Mouse (Mus musculus): Measurements from ENCODE around the gene Htra2.

The Htra2 gene

GRCm38 (mm10) chr6:83069488-83070246 lies 14.6 kb upstream of the Htra2 start:
- no peak for DNase-seq (ENCODE audit: low spot score)

DNA sequence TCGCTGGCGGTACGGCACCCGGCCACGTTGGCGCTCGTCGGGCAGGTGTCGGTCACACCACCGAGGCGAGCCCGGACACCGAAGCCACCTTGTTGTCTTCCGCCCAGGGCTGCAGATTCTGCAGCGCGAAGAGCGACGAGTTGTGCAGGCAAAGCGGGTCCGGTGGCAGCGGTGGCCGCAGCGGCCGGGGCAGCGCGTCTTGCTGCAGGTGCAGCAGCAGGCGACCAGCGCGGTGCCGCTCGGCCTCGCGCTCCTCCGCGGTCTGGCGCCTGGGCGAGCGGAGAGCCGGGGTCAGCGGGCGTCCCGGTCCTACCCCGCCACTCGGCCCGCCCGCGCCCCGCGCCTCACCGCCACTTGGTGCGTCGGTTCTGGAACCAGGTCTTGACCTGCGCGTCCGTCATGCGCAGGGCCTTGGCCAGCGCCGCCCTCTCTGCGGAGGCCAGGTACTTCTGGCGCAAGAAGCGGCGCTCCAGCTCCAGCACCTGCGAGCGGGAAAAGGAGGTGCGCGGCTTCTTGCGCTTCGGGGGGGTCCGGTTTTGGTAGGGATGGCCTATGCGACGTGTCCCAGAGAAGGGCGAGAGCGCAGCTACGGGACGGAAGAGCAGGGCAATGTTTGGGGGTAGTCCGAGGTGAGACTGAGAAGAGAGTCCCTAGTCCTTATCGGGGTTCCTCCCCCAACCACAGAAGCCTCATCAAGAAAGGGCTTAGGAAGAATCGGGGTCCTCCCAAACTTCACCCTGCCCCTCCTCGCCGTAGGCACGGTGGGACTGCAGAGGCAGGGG lies 13.8 kb upstream of the Htra2 start:
- no peak for DNase-seq (ENCODE audit: low spot score)

DNA sequence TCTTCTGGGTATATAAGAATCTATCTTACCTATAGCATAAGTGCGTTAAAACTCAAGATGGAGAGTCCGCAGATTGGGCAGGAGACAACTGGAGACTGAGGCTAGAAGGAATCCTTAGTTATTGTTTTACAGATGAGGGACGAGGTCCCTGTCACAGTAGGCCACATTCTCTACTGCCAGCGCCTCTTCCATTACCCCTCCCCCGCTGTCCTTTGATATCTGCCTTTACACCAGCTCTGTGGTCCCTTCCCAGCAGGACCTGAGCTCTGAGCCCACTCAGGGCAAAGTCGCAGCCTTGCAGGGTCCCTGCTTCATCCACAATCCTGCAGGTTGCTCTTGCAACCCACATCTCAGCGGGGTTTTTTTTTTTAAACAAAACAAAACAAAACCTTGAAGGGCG lies 13.1 kb upstream of the Htra2 start:
- DNase-seq (ENCODE audit: low spot score), result no peak

DNA sequence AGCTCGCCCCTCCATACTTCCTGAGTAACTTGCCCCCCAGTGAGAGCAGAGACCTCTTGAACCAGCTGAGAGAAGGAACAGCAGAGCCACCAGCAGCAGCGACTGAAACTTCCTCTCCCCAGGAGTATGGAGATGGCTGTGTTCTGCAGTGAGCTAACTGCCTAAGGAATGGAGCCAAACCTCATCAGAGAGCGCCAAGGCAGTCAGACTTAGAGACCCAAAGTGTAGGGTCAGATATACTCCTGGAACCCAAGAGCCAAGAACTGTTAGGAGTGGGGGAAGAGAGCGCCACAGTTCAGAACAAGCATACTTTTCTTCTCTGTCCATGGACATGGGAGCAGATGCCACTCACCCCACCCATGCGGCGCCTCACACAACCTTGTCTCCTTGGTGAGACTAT lies 11.4 kb upstream of the Htra2 start:
- DNase-seq (ENCODE audit: low spot score), result no peak

GRCm38 (mm10) chr6:83065995-83066394 lies 10.9 kb upstream of the Htra2 start:
- DNase-seq (ENCODE audit: low spot score), result no peak

DNA sequence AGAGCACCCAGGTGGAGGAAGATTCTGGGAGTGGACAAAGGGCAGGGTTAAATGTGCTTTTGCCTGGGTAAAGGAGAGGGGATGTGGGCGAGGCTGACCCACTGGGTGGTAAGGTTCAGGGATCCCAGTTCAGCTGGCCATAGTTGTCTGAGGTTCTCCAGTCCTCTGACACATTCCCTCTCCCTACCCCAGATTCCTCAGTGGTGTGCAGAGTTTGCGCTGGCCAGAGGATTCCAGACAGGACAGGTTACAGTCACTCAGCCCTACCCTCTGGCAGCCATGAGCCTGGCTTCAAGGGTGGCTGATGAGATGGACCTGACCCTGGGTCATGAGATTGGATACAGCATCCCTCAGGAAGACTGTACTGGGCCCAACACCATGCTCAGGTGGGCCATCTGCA lies 3.7 kb upstream of the Htra2 start:
- no peak for DNase-seq (ENCODE audit: low spot score)

- no peak for DNase-seq (ENCODE audit: low spot score)
Observed at GRCm38 (mm10) chr6:83057790-83058189, 2.7 kb upstream of the Htra2 start, which contains the start of gene Dqx1. Gene Dqx1 (plus strand): TSS chr6:83057844.

DNA sequence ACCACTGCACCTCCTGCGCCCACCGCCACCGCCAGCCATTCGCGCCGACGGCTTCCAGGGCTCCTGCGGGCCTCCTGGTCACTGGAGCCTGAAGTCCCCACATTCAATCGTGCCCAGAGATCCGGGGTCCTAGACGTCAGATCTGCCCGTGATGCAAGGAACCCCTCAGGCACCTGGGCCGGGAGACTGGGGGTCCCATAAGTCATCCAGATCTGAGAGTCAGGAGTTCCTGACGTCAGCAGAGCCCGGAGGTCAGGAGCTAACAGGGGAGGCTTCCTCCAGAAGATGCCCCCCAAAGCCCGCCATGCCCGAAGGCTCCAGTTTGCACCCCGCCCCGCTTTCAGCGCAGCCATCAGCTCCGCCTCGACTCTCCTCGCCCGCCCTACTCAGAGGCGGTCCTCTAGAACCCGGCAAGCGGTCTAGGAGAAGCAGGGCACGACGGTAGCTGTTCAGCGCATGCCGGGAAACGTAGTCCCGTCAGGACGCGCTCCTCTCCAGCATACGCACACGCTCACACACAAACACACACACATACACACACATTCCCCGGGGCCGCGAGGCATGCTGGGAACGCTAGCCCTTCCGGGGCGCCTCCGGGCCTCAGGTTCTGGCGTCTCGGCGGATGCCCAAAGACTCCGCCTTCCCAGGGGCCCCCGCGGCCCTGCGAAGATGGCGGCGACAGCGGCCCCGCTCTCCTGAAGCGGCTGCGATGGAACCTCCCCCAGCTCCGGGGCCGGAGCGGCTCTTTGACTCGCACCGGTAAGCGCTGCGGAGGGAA lies 810 bp downstream of the Htra2 start, which contains the start of gene Aup1:
Gene Aup1 (plus strand): TSS at position 448 of the 778 bp plus-strand sequence.
- peak; percentile 93 for DNase-seq (ENCODE audit: low spot score)

DNA sequence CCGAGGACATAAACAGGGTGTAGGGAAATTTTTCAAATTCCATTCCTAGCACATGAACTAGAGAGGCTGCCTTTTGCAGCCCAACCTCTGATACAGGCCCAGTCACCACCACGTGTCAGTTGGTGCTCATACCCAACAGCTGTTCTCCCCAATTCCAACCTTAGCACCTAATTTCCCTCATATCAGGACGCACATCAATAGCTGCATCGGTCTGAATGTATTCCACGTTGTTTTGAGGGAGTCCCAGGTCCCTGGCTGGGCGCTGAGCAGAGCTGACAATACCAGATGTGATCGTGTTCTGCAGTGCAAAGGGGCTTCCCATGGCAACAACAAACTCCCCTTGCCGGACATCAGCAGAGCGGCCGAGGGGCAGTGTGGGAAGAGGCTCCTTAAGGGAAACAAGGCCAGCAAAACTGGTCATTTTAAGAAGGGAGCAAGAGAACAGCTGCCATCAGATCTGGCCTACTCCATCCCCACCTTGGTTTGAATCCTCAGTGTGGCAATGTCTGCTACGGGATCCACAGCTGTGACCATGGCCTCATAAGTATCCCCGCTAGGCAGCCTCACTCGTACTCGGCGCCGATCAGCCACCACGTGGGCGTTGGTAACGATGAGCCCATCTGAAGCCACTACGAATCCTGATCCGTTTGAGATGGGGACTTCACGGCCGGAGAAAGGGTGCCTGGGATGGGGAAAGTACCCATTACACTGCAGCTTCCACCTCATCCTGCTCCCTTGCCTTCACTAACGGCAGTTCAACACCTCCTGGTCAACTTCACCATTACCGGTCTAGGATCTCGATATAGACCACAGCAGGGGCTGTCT lies 1.7 kb downstream of the Htra2 start:
- DNase-seq (ENCODE audit: low spot score), result peak; percentile 27

DNA sequence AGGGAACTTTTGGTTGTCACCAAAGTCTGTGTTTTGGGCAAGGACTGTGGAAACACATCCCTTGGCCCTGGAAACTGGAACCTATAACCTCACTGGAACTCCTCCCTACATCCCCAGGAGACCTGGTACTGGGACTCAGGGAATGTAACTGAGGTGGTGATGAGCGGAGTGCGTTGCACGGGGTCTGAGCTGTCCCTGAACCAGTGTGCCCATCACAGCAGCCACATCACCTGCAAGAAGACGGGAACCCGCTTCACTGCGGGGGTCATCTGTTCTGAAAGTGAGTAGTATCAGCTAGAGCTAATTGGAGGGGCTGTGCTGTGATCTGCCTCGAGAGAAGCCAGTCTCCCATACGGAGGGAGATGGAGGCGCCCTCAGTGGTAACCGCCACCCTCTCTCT lies 5.7 kb downstream of the Htra2 start:
- no peak for DNase-seq (ENCODE audit: low spot score)

- no peak for DNase-seq (ENCODE audit: low spot score)
Observed at GRCm38 (mm10) chr6:83044742-83045141, 10.3 kb downstream of the Htra2 start.

GRCm38 (mm10) chr6:83043993-83044392 lies 11.1 kb downstream of the Htra2 start:
- DNase-seq (ENCODE audit: low spot score), result no peak

GRCm38 (mm10) chr6:83043561-83043960 lies 11.5 kb downstream of the Htra2 start:
- DNase-seq (ENCODE audit: low spot score), result no peak

GRCm38 (mm10) chr6:83040601-83041000 lies 14.5 kb downstream of the Htra2 start:
- no peak for DNase-seq (ENCODE audit: low spot score)

GRCm38 (mm10) chr6:83038496-83039012 lies 16.5 kb downstream of the Htra2 start:
- peak; percentile 92 for DNase-seq (ENCODE audit: low spot score)

DNA sequence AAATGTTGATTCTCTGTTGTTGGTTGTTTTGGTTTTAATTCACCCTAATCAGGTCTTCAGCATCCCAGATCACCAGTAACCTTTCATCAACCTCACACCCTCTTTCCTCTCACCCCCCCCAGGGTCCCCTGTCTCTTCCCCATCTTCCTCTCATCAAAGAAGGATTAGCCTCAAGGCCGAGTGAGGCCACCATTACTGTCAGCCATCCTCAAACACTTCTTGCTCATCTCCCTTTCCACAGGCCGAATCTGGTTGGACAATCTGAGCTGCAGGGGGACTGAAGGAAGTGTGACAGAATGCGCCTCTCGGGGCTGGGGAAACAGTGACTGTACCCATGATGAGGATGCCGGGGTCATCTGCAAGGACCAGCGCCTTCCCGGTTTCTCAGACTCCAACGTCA lies 17.9 kb downstream of the Htra2 start:
- DNase-seq (ENCODE audit: low spot score), result no peak

GRCm38 (mm10) chr6:83034463-83035055 lies 20.5 kb downstream of the Htra2 start:
- no peak for DNase-seq (ENCODE audit: low spot score)

- DNase-seq (ENCODE audit: low spot score), result peak; percentile 63
Observed at GRCm38 (mm10) chr6:83033249-83034185, 21.6 kb downstream of the Htra2 start, which contains the start of the genes Dok1 and Loxl3. Gene Dok1 (minus strand): TSS chr6:83033471. Gene Loxl3 (plus strand): TSS chr6:83034173.

GRCm38 (mm10) chr6:83032769-83033191 lies 22.3 kb downstream of the Htra2 start:
- peak; percentile 48 for DNase-seq (ENCODE audit: low spot score)

Measured in urinary bladder, postnatal 25 days (tissue).